Mouse (Mus musculus) stomach, embryonic 15.5 days (tissue): ENCODE data around the gene Cd3e. TPM values are rescaled to one million over a fixed set of nuclear protein-coding genes. Genes with fewer than 3 reads are reported as not detected.

Experiments used
- ATAC-seq: fragments of 200-750 bp; cut with Nextera tagmentation; 2 replicates; pipeline ENCODE4 v1.8.0; 2017; ENCODE audit warnings: low read depth, moderate number of reproducible peaks, moderate TSS enrichment; ENCODE audit not compliant: insufficient read depth, low FRiP score
- H3K27ac ChIP-seq: fragments of 300-500 bp; sonication (generic); 2 replicates; pipeline ENCODE4 v1.5.1; 2015; ENCODE audit warnings: mild to moderate bottlenecking, inconsistent platforms
- H3K27me3 ChIP-seq: fragments of 300-500 bp; sonication (generic); replicated peaks from 2 replicates; pipeline ENCODE4 v1.6.1; 2015; ENCODE audit warnings: inconsistent platforms
- H3K36me3 ChIP-seq: fragments of 300-500 bp; sonication (generic); 2 replicates; pipeline ENCODE4 v1.6.1; 2015; ENCODE audit warnings: inconsistent platforms
- H3K4me1 ChIP-seq: fragments of 300-500 bp; sonication (generic); 2 replicates; pipeline ENCODE4 v1.6.1; 2015; ENCODE audit warnings: inconsistent platforms
- H3K4me2 ChIP-seq: fragments of 300-500 bp; sonication (generic); 2 replicates; pipeline ENCODE4 v1.6.1; 2015; ENCODE audit warnings: mild to moderate bottlenecking, inconsistent platforms
- H3K4me3 ChIP-seq: fragments of 300-500 bp; sonication (generic); replicated peaks from 2 replicates; pipeline ENCODE4 v1.5.1; 2015; ENCODE audit warnings: inconsistent platforms
- H3K9ac ChIP-seq: fragments of 300-500 bp; sonication (generic); 2 replicates; pipeline ENCODE4 v1.6.1; 2015; ENCODE audit warnings: inconsistent platforms
- H3K9me3 ChIP-seq: fragments of 300-500 bp; sonication (generic); 2 replicates; pipeline ENCODE4 v1.6.1; 2016; ENCODE audit warnings: inconsistent platforms
- WGBS: fragments of 180-500 bp; shearing (Covaris S2); methylation state at CpG from one replicate; pipeline ENCODE4 v1.1.7; 2015; 5-methylcytosine and 5-hydroxymethylcytosine counted together
- polyA plus RNA-seq: library from polyadenylated mRNA; unstranded; fragments of >200 nt; fragmentation: Nextera tagmentation; extraction: Ambion mirVana; gene quantifications from 2 replicates; pipeline ENCODE4 v1.2.1, GENCODE M21; 2015

The Cd3e gene
- polyA plus RNA-seq: 2.1 and 2.5 TPM in 2 replicates

- Histone ChIP-seq H3K9ac (no peak within 1 kb of the TSS), H3K27me3 (no peaks in the 10 kb centered on the region), H3K4me3 (no peak within 1 kb of the TSS), H3K27ac (no peak within 1 kb of the TSS), H3K4me2 (no peak within 1 kb of the TSS), H3K9me3 (no peaks in the 10 kb centered on the region), H3K36me3 (no peaks in the 10 kb centered on the region), H3K4me1 (no peaks in the 10 kb centered on the region)
- no peak for ATAC-seq
- WGBS: 79% methylated on average over 19 of the region's 19 CpGs
Observed at GRCm38 (mm10) chr9:45009180-45010078, at the start of gene Cd3e. Cd3e (minus strand) TSS chr9:45009627.

DNA sequence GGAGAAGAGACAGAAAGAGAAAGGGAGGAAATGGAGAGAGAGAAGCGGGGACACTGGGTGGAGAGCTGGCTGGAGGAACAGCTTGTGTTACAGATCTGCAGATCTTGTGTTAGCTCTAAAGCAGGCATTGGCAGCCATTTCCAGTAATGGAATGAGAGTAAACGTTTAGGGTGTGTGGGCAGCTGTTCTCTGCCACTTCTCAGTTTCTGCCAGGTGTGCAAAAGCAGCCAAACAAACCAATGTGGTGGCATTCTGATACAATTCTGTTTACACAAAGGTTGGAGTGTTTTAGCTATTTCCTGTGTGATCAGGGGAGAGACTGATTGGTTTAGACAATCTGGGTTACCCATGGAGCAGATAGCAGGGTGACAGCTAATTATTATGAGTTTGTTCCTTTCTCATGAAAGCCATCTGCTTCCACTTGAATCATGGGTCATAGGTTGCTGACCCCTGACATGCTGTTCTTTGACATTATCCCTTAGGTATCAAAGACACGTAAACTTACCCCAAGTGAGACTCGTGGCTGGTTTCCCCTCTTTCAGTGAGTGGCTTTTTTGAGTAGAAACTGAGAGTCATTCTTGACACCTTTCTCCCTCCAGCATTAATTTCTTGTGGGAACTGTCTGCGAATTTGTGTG, 49.0 kb upstream of the Cd3e start:
- H3K9ac ChIP-seq: no peak overlapping the region
- no peak overlapping the region for H3K4me2 ChIP-seq
- no peaks in the 10 kb centered on the region for H3K36me3 ChIP-seq
- H3K4me1 ChIP-seq: no peaks in the 10 kb centered on the region
- H3K27me3 ChIP-seq: no peaks in the 10 kb centered on the region
- WGBS: 30% methylated on average over 5 of the region's 5 CpGs
- ATAC-seq: no peak
- H3K9me3 ChIP-seq: no peaks in the 10 kb centered on the region
- H3K4me3 ChIP-seq: no peak overlapping the region
- no peak overlapping the region for H3K27ac ChIP-seq

DNA sequence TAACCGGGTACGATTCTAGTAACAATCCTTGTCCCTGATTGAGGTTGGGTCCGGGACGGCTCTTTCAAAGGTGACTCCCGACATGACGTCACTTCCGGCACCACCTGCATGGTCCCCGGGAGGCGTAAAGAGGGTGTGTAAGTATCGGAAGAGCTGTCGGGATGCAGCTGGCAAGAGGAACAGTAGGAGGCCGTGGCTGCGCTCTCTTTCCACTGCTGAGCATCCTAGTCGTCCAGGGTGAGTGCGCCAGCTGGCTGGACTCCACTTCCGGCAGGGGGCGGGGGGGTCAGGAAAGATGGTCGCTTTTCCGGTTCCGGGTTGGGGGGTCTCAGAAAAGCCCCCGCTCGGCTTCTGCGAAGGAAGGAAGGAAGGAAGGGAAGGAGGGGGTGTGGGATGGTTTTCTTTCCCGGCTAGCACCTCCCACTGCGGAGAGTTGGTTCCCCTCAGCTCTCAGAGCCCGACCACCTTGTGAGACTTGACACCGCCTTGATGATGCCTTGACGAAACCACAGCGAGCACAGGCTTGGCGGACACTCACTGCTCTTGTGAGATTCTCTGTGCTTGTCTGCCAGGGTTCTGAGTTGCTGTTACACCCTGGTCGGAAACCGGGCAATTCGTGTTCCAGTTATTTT, 45.8 kb upstream of the Cd3e start, which contains the start of gene Mpzl3:
Gene Mpzl3 (plus strand): TSS at position 105 of the 632 bp plus-strand sequence.
- H3K9me3 ChIP-seq: no peaks in the 10 kb centered on the region
- no peaks in the 10 kb centered on the region for H3K4me1 ChIP-seq
- H3K4me2 ChIP-seq: peak within 1 kb of the TSS; percentile 67
- peak; percentile 89; the same call in 1 of the 2 replicates for ATAC-seq
- peak within 1 kb of the TSS; percentile 59 for H3K4me3 ChIP-seq
- peak within 1 kb of the TSS; percentile 42; the same call in 1 of the 2 replicates for H3K9ac ChIP-seq
- under 1% methylated on average over 33 of the region's 33 CpGs for WGBS
- H3K27ac ChIP-seq: peak within 1 kb of the TSS; percentile 96
- no peaks in the 10 kb centered on the region for H3K27me3 ChIP-seq
- no peaks in the 10 kb centered on the region for H3K36me3 ChIP-seq

- no peak overlapping the region for H3K4me2 ChIP-seq
- ATAC-seq: no peak
- WGBS: 78% methylated on average over 2 of the region's 2 CpGs
- H3K4me1 ChIP-seq: no peaks in the 10 kb centered on the region
- no peaks in the 10 kb centered on the region for H3K27me3 ChIP-seq
- no peak overlapping the region for H3K4me3 ChIP-seq
- no peak overlapping the region for H3K27ac ChIP-seq
- no peaks in the 10 kb centered on the region for H3K9me3 ChIP-seq
- no peak overlapping the region for H3K9ac ChIP-seq
- no peaks in the 10 kb centered on the region for H3K36me3 ChIP-seq
Observed at GRCm38 (mm10) chr9:45050301-45050700, 40.9 kb upstream of the Cd3e start.

GRCm38 (mm10) chr9:45049731-45050130, 40.3 kb upstream of the Cd3e start:
- Histone ChIP-seq H3K27me3 (no peaks in the 10 kb centered on the region), H3K4me2 (no peak overlapping the region), H3K9me3 (no peaks in the 10 kb centered on the region), H3K9ac (no peak overlapping the region), H3K36me3 (no peaks in the 10 kb centered on the region), H3K4me1 (no peaks in the 10 kb centered on the region), H3K4me3 (no peak overlapping the region), H3K27ac (no peak overlapping the region)
- no peak for ATAC-seq
- WGBS: 83% methylated on average over 1 of the region's 1 CpGs

DNA sequence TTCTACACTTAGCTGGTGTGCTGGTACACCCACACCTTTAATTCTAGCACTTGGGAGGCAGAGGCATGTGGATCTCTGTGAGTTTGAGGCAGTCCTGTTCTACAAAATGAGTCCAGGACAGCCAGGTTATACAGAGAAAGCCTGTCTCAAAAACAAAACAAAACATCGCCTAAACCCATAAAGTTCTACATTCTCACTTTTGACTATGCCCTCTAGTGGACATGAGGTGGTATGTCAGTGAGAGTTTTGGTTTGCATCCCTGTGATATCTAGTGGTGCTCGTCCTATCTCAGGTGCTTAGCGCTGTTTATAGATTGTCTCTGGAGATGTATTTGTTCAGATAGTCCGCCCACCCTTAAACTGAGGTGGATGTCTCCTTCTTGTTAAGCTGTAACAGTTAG, 39.1 kb upstream of the Cd3e start:
- H3K27ac ChIP-seq: no peak overlapping the region
- H3K9ac ChIP-seq: no peak overlapping the region
- no peak overlapping the region for H3K4me3 ChIP-seq
- peaks cover 6% of the 10 kb centered on the region; the same call in 1 of the 2 replicates for H3K27me3 ChIP-seq
- WGBS: 22% methylated on average over 4 of the region's 4 CpGs
- H3K4me1 ChIP-seq: no peaks in the 10 kb centered on the region
- no peak for ATAC-seq
- H3K4me2 ChIP-seq: no peak overlapping the region
- no peaks in the 10 kb centered on the region for H3K9me3 ChIP-seq
- no peaks in the 10 kb centered on the region for H3K36me3 ChIP-seq

GRCm38 (mm10) chr9:45046973-45047372, 37.5 kb upstream of the Cd3e start:
- no peak for ATAC-seq

GRCm38 (mm10) chr9:45042947-45043346, 33.5 kb upstream of the Cd3e start:
- no peaks in the 10 kb centered on the region for H3K9me3 ChIP-seq
- H3K27ac ChIP-seq: peak overlapping the region; percentile 89
- H3K4me3 ChIP-seq: peak overlapping the region; percentile 41
- ATAC-seq: no peak
- peaks cover 23% of the 10 kb centered on the region for H3K27me3 ChIP-seq
- peak overlapping the region; percentile 29; the same call in 1 of the 2 replicates for H3K9ac ChIP-seq
- H3K36me3 ChIP-seq: no peaks in the 10 kb centered on the region
- peaks cover 9% of the 10 kb centered on the region; the same call in 1 of the 2 replicates for H3K4me1 ChIP-seq
- H3K4me2 ChIP-seq: peak overlapping the region; percentile 56
- 1% methylated on average over 10 of the region's 10 CpGs for WGBS

More at GRCm38 (mm10) chr9:45046973-45047372, 37.5 kb upstream of the Cd3e start:
- no peak overlapping the region for H3K4me2 ChIP-seq
- H3K9ac ChIP-seq: no peak overlapping the region
- no peaks in the 10 kb centered on the region for H3K4me1 ChIP-seq
- peaks cover 12% of the 10 kb centered on the region for H3K27me3 ChIP-seq
- H3K4me3 ChIP-seq: no peak overlapping the region
- no peaks in the 10 kb centered on the region for H3K9me3 ChIP-seq
- no peaks in the 10 kb centered on the region for H3K36me3 ChIP-seq
- WGBS: 83% methylated on average over 16 of the region's 16 CpGs
- H3K27ac ChIP-seq: no peak overlapping the region

DNA sequence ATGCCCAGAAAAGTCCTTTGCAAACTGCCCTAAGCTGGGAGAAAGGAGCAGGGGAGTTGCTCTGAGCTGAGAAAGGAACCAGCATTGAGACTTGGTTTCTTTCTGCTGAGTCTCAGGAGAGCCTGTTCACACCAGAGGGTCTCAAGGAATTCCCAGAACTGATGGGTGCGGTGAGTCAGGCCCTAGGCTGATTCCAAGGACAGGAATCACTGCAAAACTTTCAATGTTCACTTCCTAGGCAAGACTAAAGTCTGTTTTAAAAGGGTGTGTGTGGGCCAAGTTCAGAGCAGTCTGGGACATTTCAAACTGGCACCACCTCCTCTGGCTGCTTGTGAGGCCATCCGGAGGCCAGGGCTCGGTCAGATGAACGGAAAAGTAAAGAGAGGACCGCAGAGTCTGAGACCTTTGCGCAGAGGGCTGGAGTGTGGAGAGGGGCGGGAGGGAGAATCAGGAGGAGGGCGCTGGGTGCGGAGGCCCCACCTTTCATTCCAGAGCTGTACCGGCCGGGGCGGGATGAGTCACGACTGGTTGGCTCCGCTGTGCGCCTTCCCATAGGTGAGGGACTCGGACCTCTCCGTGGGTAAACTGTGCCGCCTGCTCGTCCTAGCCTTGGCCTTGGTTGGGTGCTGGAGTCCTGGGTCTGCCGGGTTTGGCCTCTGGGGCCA, 32.8 kb upstream of the Cd3e start:
- WGBS: under 1% methylated on average over 20 of the region's 20 CpGs

DNA sequence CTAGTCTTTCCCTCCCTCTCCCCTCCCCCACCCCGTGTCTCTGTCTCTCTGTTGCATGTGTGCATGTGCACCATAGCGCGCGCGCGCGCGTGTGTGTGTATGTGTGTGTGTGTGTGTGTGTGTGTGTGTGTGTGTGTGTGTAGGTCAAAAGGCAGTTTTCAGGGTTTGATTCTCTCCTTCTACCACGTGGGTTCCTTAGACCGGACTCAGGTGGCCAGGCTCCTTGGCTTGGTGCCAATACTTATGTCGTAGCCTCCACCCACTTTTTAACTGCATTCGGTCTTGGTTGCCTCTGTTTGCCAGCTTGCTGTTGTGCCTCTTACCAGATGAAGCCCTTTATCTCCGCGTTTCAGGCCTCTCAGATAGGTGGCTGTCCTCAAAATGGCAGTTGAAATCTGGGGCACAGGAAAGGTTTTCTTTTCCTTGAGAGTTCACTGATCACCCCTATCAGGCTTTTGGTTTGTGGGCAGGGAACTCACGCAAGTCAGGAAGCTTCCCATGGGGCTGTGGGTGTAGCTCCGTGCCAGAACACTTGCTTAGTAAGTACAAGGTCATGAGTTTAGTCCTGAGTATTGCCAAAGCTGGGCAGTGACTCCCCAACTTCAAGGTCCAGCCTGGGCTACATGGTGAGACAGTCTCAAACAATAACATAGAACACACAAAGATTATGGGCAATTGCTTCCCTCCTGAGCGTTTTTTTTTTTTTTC, 31.9 kb upstream of the Cd3e start:
- no peak overlapping the region for H3K4me3 ChIP-seq

More for the DNA sequence above, 32.8 kb upstream of the Cd3e start:
- Histone ChIP-seq H3K4me1 (peaks cover 9% of the 10 kb centered on the region; the same call in 1 of the 2 replicates), H3K9me3 (no peaks in the 10 kb centered on the region), H3K9ac (peak overlapping the region; percentile 29; the same call in 1 of the 2 replicates), H3K27me3 (peaks cover 23% of the 10 kb centered on the region), H3K27ac (peak overlapping the region; percentile 89), H3K36me3 (no peaks in the 10 kb centered on the region), H3K4me2 (peak overlapping the region; percentile 56), H3K4me3 (peak overlapping the region; percentile 41)
- peak; percentile 96 for ATAC-seq

More for the DNA sequence above, 31.9 kb upstream of the Cd3e start:
- Histone ChIP-seq H3K36me3 (no peaks in the 10 kb centered on the region), H3K9me3 (no peaks in the 10 kb centered on the region), H3K4me2 (peak overlapping the region; percentile 42), H3K9ac (no peak overlapping the region), H3K27ac (peak overlapping the region; percentile 89), H3K4me1 (peaks cover 9% of the 10 kb centered on the region; the same call in 1 of the 2 replicates), H3K27me3 (peaks cover 23% of the 10 kb centered on the region)
- WGBS: 26% methylated on average over 17 of the region's 17 CpGs
- ATAC-seq: peak; percentile 41; the same call in 1 of the 2 replicates
